Mouse (Mus musculus) liver, adult 2 months (tissue): ENCODE results near the gene Plaur. TPM values are rescaled to one million over a fixed set of nuclear protein-coding genes. Genes with fewer than 3 reads are reported as not detected.

Experiments used
- DNase-seq: peaks from one replicate; pipeline ENCODE4 v3.0.0-alpha.2; 2011; ENCODE audit warnings: low read depth, low spot score; ENCODE audit errors: extremely low read depth
- H3K27ac ChIP-seq: fragments of 200-500 bp; replicated peaks from 2 replicates; pipeline ENCODE4 v1.5.1; 2012; ENCODE audit warnings: low read depth, mild to moderate bottlenecking, control low read depth, inconsistent platforms, low read length; ENCODE audit not compliant: insufficient read depth
- H3K27me3 ChIP-seq: fragments of 200-500 bp; 2 replicates; pipeline ENCODE4 v1.6.1; 2012; ENCODE audit warnings: mild to moderate bottlenecking, moderate library complexity, low read length, inconsistent platforms; ENCODE audit not compliant: control insufficient read depth, insufficient read depth
- H3K36me3 ChIP-seq: fragments of 200-500 bp; 2 replicates; pipeline ENCODE4 v1.6.1; 2012; ENCODE audit warnings: low read length, inconsistent platforms; ENCODE audit not compliant: control insufficient read depth, insufficient read depth
- H3K4me1 ChIP-seq: fragments of 200-500 bp; 2 replicates; pipeline ENCODE4 v1.6.1; 2011; ENCODE audit warnings: low read length; ENCODE audit not compliant: control insufficient read depth, insufficient read depth
- H3K4me3 ChIP-seq: fragments of 200-500 bp; 2 replicates; pipeline ENCODE4 v1.5.1; 2011; ENCODE audit warnings: low read depth, mild to moderate bottlenecking, control low read depth, low read length, moderate library complexity; ENCODE audit not compliant: insufficient read depth
- H3K79me2 ChIP-seq: fragments of 200-500 bp; 2 replicates; pipeline ENCODE4 v1.6.1; 2012; ENCODE audit warnings: inconsistent platforms, mild to moderate bottlenecking, low read length, moderate library complexity; ENCODE audit not compliant: control insufficient read depth, insufficient read depth
- H3K9ac ChIP-seq: fragments of 200-500 bp; 2 replicates; pipeline ENCODE4 v1.6.1; 2012; ENCODE audit warnings: low read depth, mild to moderate bottlenecking, control low read depth, inconsistent platforms, low read length
- CTCF ChIP-seq: fragments of 200-500 bp; IDR thresholded peaks from 2 replicates; pipeline ENCODE4 v1.5.1; 2011; ENCODE audit warnings: low read depth, low read length, control low read depth
- POLR2A ChIP-seq: fragments of 200-500 bp; IDR thresholded peaks from 2 replicates; pipeline ENCODE4 v1.6.1; 2011; ENCODE audit warnings: low read length, control low read depth; ENCODE audit not compliant: insufficient read depth; ENCODE audit errors: extremely low read depth
- WGBS: fragments of 180-500 bp; shearing (Covaris S2); methylation state at CpG from one replicate; pipeline ENCODE4 v1.1.7; 2018; 5-methylcytosine and 5-hydroxymethylcytosine counted together
- polyA plus RNA-seq: library from polyadenylated mRNA; depleted of rRNA; stranded (reverse); fragments of >200 nt; gene quantifications from 2 replicates; pipeline ENCODE4 v1.2.3, GENCODE M21; 2012; rRNA removed
- total RNA-seq: library from RNA; depleted of rRNA; stranded (reverse); fragments of >200 nt; gene quantifications from 2 replicates; pipeline ENCODE4 v1.2.3, GENCODE M21; 2014; rRNA removed

Plaur gene
- total and polyA plus RNA-seq, 2 experiments: 0.18 to 0.97 TPM

GRCm38 (mm10) chr7:24523723-24524122 is 61.4 kb downstream of the Plaur start:
- Histone ChIP-seq H3K4me1 (no peaks in the 10 kb centered on the region), H3K36me3 (no peaks in the 10 kb centered on the region), H3K4me3 (no peak overlapping the region), H3K79me2 (no peaks in the 10 kb centered on the region), H3K9ac (no peak overlapping the region), H3K27ac (no peak overlapping the region), H3K27me3 (no peaks in the 10 kb centered on the region)
- no peak for DNase-seq
- TF ChIP-seq CTCF: no peak
- no peak for TF ChIP-seq POLR2A
- WGBS: 64% methylated on average over 6 of the region's 6 CpGs

DNA sequence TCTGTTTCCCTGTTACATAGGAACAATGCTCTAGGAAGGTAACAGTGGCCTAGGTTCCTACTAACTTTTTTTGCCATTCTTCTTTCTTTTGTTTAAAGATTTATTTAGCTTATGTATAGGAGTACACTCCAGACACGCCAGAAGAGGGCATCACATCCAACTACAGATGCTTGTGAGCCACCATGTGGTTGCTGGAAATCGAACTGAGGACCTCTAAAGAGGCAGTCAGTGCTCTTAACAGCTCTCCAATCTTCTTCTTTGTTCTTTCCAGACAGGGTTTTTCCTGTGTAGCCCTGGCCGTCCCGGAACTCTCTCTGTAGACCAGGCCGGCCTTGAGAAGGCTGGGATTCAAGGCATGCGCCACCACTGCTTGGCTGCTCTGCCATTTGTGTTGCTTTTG is 62.7 kb downstream of the Plaur start:
- Histone ChIP-seq H3K36me3 (no peaks in the 10 kb centered on the region), H3K79me2 (no peaks in the 10 kb centered on the region)

More for the DNA sequence above, 62.7 kb downstream of the Plaur start:
- TF ChIP-seq POLR2A (no peak), CTCF (0 out of 2 replicates have a peak, but pooled peaks have one; percentile 5)
- WGBS: 82% methylated on average over 6 of the region's 6 CpGs
- H3K27ac ChIP-seq: no peak overlapping the region
- peak; percentile 16 for DNase-seq
- H3K4me1 ChIP-seq: peaks cover 3% of the 10 kb centered on the region; the same call in 1 of the 2 replicates
- H3K27me3 ChIP-seq: no peaks in the 10 kb centered on the region
- no peak overlapping the region for H3K9ac ChIP-seq
- no peak overlapping the region for H3K4me3 ChIP-seq

Other genes starting within 250 kb of the Plaur start
- gene Zfp109, start 224.9 kb upstream of the Plaur start, total RNA-seq: 3.1 and 3.6 TPM in 2 replicates
- gene Zfp109, start 224.9 kb upstream of the Plaur start, polyA plus RNA-seq: 0.98 and 1.3 TPM in 2 replicates
- 2.4 and 2.7 TPM in 2 replicates for gene Zfp108, start 207.7 kb upstream of the Plaur start, total RNA-seq
- 0.38 and 0.61 TPM in 2 replicates for gene Zfp108, start 207.7 kb upstream of the Plaur start, polyA plus RNA-seq
- gene Zfp93, start 192.1 kb upstream of the Plaur start, total RNA-seq: 2.9 and 3.6 TPM in 2 replicates
- gene Zfp93, start 192.1 kb upstream of the Plaur start, polyA plus RNA-seq: 1.3 TPM in 2 replicates
- 0.94 and 1.8 TPM in 2 replicates for gene Zfp61, start 161.3 kb upstream of the Plaur start, total RNA-seq
- 0.48 and 0.50 TPM in 2 replicates for gene Zfp61, start 161.3 kb upstream of the Plaur start, polyA plus RNA-seq
- gene Zfp94, start 145.8 kb upstream of the Plaur start, total RNA-seq: 2.4 and 2.8 TPM in 2 replicates
- 2.6 and 3.3 TPM in 2 replicates for gene Zfp94, start 145.8 kb upstream of the Plaur start, polyA plus RNA-seq
- gene Tescl, start 128.5 kb upstream of the Plaur start, total RNA-seq: not detected in 2 replicates
- gene Tescl, start 128.5 kb upstream of the Plaur start, polyA plus RNA-seq: not detected in 2 replicates
- not detected in 2 replicates for gene Lypd5, start 113.3 kb upstream of the Plaur start, total RNA-seq
- not detected in 2 replicates for gene Lypd5, start 113.3 kb upstream of the Plaur start, polyA plus RNA-seq
- gene Kcnn4, start 92.2 kb upstream of the Plaur start, total RNA-seq: 0.20 and 0.83 TPM in 2 replicates
- gene Kcnn4, start 92.2 kb upstream of the Plaur start, polyA plus RNA-seq: 0.55 and 0.66 TPM in 2 replicates
- 3.7 and 5.0 TPM in 2 replicates for gene Smg9, start 62.9 kb upstream of the Plaur start, total RNA-seq
- gene Smg9, start 62.9 kb upstream of the Plaur start, polyA plus RNA-seq: 11.7 and 17.8 TPM in 2 replicates
- gene Irgc1, start 10.2 kb upstream of the Plaur start, total RNA-seq: not detected in 2 replicates
- gene Irgc1, start 10.2 kb upstream of the Plaur start, polyA plus RNA-seq: 0.20 TPM in 1 of 2 replicates, not detected in the other
- 2.1 and 3.5 TPM in 2 replicates for gene Cadm4, start 19.5 kb downstream of the Plaur start, total RNA-seq
- 5.3 and 6.5 TPM in 2 replicates for gene Cadm4, start 19.5 kb downstream of the Plaur start, polyA plus RNA-seq
- gene Zfp428, start 44.5 kb downstream of the Plaur start, total RNA-seq: 1.4 TPM in 2 replicates
- gene Zfp428, start 44.5 kb downstream of the Plaur start, polyA plus RNA-seq: 2.3 and 3.3 TPM in 2 replicates
- gene AC161166.1, start 50.0 kb downstream of the Plaur start, total RNA-seq: not detected in 2 replicates
- gene AC161166.1, start 50.0 kb downstream of the Plaur start, polyA plus RNA-seq: not detected in 2 replicates
- 3.0 and 4.8 TPM in 2 replicates for gene Irgq, start 68.2 kb downstream of the Plaur start, total RNA-seq
- 12.5 and 14.0 TPM in 2 replicates for gene Irgq, start 68.2 kb downstream of the Plaur start, polyA plus RNA-seq
- gene Pinlyp, start 83.6 kb downstream of the Plaur start, total RNA-seq: not detected in 2 replicates
- gene Pinlyp, start 83.6 kb downstream of the Plaur start, polyA plus RNA-seq: not detected in 2 replicates
- gene Xrcc1, start 83.8 kb downstream of the Plaur start, total RNA-seq: 4.8 and 7.4 TPM in 2 replicates
- 12.6 and 17.1 TPM in 2 replicates for gene Xrcc1, start 83.8 kb downstream of the Plaur start, polyA plus RNA-seq
- 71.1 and 91.4 TPM in 2 replicates for gene Ethe1, start 125.1 kb downstream of the Plaur start, total RNA-seq
- gene Ethe1, start 125.1 kb downstream of the Plaur start, polyA plus RNA-seq: 227 and 244 TPM in 2 replicates
- gene Zfp575, start 125.2 kb downstream of the Plaur start, total RNA-seq: not detected in 2 replicates
- gene Zfp575, start 125.2 kb downstream of the Plaur start, polyA plus RNA-seq: 0.02 TPM in 1 of 2 replicates, not detected in the other
- gene Phldb3, start 148.3 kb downstream of the Plaur start, total RNA-seq: 1.4 and 1.5 TPM in 2 replicates
- gene Phldb3, start 148.3 kb downstream of the Plaur start, polyA plus RNA-seq: 3.4 and 3.5 TPM in 2 replicates
- not detected in 2 replicates for gene Lypd3, start 174.1 kb downstream of the Plaur start, total RNA-seq
- not detected in 2 replicates for gene Lypd3, start 174.1 kb downstream of the Plaur start, polyA plus RNA-seq
- not detected in 2 replicates for gene Tex101, start 214.2 kb downstream of the Plaur start, total RNA-seq
- gene Tex101, start 214.2 kb downstream of the Plaur start, polyA plus RNA-seq: not detected in 2 replicates
- not detected in 2 replicates for gene BC049730, start 246.8 kb downstream of the Plaur start, total RNA-seq
- not detected in 2 replicates for gene BC049730, start 246.8 kb downstream of the Plaur start, polyA plus RNA-seq